Mouse (Mus musculus) retina, postnatal 1 day (tissue): ENCODE measurements around the gene Nfib.

Experiments used
- DNase-seq: peaks from one replicate; pipeline ENCODE4 v3.0.0-alpha.2; 2012

The Nfib gene

GRCm38 (mm10) chr4:82704841-82705794 is at the start of gene Nfib:
Nfib (minus strand) TSS chr4:82705750.
- peak; percentile 95 for DNase-seq

DNA sequence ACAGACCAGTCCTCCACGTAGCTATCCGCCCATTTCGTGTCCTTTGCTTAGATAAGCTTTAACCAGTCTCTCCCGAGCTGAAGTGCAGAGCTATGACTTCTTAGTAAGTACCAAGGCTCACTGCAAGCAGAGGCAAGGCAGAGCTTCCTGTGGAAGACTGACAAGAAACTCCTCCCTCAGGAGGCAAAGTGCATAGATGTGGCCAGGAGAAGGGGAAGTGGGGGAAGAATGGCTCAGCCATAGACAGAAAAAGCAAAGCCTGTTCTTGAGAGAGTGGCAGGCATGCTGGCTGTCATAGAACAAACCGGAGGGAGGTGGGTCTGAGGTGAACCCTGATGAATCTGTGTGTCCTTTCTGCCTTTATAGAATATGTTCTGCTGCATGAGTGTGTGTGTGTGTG is 30.2 kb upstream of the Nfib start:
- DNase-seq: no peak

- no peak for DNase-seq
Measured at GRCm38 (mm10) chr4:82734765-82735481, 29.4 kb upstream of the Nfib start.

DNA sequence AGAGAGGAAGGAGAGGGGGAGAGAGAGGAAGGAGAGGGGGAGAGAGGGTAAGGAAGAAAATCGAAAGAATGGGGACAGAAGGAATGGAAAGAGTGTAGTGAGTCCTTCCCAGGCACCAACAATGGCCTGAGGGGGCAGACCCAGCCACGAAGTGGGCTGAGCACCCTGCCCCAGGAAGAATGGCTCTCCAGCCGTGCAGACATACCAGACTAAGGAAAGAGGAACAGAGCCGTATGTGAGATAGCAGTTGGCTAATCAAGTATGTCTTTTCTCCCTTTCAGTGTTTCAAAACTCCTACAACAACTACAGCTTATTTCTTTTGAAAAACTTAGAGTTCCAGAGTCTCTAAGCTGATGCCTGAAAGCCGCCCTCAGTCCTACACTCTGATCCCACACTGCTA is 28.8 kb upstream of the Nfib start:
- no peak for DNase-seq

GRCm38 (mm10) chr4:82733636-82734035 is 28.1 kb upstream of the Nfib start:
- no peak for DNase-seq

DNA sequence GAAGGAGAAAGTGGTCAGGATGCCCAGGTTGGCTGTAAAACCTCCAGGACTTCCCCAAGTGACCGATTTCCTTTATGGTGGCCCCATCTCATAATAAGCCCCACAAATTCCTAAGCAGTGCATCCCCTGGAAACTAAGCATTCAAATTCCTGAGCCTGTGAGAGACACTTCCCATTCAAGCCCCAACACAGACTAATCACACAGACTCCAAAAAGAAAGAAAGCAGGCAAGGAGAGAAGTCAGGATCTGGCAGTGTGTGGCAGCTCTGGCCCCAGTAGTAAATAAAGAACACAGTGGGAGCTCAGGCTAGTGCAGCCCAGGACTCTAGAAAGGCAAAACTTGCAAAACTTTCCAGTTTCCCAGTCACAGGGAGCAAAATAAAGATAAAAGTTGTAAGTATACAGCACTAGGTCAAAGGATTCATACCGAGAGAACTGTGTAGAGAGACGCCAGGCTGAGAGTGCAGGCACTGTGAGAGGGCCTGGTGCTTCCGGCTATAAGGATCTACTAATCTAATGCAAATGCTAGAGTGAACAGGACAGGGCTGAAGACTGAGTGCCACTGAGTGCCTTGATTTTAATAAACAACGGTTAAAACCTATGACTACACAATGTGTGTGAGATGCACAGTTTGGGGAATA is 24.8 kb upstream of the Nfib start:
- DNase-seq: no peak

GRCm38 (mm10) chr4:82724058-82724457 is 18.5 kb upstream of the Nfib start:
- DNase-seq: no peak

- DNase-seq: peak; percentile 28
Measured at GRCm38 (mm10) chr4:82723048-82723447, 17.5 kb upstream of the Nfib start.

GRCm38 (mm10) chr4:82715833-82716232 is 10.3 kb upstream of the Nfib start:
- DNase-seq: no peak

- no peak for DNase-seq
Measured at GRCm38 (mm10) chr4:82711611-82712295, 6.2 kb upstream of the Nfib start.

DNA sequence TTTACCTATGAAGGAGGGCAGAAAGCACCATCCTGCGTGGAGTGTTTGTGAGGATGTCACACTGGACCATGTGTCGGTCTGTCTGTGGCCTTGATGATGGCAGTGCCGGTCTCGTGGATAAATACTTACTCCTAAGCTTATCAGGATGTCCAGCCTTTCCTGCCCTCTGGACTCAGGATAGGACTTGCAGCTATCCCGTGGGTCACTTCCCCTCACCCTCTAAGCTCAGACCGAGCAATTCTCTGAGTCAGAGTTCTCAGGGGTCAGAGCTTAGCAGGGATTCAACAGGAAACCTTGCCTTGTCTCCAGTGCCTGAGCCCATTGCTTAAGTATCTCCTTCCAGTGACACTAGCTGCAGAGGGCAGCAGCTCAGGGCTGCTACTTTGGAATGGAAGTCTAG is 4.1 kb upstream of the Nfib start:
- no peak for DNase-seq

- DNase-seq: no peak
Measured at GRCm38 (mm10) chr4:82706012-82706411, 462 bp upstream of the Nfib start.

DNA sequence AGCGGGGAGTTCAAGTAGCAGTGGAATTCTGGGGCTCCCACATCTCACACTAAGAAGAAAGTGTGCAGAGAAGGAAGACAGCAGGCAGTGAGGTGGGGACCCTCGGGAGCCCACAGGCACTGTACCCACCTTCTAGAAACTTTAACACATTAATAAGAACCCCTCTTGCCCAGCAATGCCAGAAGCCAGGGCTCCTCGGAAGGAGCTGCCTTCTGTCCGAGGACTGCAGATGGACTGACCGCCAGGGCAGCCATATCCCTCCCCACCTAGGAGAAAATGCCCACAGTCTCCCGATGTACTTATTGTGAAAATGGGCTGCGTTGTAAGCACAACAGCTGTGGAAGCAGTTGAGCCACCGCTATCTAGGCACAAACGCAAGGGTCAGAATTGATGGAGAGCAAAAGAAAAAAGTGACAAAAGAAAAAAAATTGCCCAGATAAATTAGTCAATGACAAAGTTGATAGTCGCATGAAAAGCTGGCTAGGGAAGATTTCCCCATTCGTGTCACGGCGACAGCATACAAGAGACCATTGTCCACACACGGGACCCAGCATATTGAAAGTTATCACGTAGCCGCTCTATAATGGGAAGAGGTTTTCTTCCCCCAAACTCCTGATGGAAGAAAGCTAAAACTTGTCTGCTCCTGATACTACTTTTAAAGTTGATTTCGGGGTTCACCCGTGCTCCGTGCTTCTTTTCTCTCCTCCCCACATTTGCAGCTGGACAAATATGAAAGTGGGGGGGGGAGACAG is 1.3 kb downstream of the Nfib start:
- no peak for DNase-seq

- no peak for DNase-seq
Measured at GRCm38 (mm10) chr4:82702808-82703207, 2.7 kb downstream of the Nfib start.

- no peak for DNase-seq
Measured at GRCm38 (mm10) chr4:82699504-82699903, 6.0 kb downstream of the Nfib start.

DNA sequence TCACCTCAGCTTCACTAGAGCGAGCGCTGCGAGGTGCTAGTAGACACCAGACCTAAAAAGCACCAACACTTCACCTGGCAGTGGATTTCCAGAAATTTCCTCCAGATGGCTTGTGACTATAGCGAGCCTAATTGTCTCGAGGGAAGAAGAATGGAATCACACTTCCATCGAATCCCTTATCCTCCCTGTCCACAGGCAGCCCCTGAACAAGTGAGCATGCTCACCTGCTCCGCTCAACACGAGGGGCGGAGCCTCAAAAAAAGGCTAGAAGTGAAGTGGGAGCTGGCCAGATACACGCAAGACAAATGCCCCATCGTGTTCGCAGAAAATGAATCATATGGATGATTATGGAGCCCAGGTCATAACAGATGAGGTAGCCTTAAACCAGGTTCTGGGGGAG is 6.9 kb downstream of the Nfib start:
- DNase-seq: no peak

DNA sequence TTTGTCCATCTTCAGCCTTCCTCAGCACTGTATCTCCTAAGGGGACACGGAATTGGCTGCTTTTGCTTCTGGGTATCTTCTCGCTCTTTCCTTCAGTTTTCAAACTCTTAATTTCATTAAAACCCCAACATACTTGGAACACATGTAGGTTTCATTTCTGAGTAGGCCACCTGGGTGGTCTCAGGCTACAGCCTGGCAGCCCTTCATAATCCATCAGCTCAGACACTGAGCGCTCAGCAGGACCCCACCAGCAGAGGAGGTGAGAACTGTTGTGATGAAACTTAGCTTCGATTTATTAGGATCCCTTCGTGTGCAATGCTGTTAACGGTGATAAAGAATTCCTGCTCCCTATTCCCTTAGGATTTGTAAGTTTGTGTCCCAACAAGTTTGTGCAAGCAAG is 8.4 kb downstream of the Nfib start:
- peak; percentile 63 for DNase-seq

DNA sequence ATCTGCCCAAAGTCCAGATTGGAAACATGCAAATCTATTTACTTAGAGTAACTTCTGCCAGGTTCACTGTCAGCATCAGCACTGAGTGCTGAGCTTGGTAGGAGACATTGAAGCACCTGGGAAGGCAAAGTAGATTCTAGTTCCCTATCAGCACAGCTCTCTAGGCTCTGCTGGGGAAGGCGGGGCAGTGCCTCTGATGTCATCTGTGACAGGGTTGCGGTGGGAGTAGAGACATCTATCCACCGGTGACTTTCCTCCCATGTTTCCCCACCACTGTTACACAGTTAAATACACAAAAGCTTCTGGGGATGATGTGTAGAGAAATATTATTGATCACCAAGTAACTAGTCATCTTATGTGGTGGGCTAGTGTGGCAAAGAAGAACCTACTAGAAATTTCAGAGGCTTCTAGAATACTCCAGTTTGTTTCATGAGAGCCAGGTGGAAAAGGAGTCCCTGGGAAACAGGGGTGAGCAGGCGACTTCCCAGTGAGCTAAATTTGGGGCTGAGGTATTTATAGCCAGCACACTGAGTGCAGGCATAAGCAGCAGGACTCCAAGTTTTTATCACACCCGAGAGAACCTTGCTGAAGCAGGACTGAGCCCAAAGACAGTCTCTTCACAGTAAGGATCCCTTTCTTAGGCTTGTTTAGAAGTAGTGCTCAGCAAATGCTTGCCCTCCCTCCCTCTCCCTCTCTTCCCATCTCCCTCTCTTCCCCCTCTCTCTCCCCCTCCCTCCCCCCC is 9.6 kb downstream of the Nfib start:
- no peak for DNase-seq

DNA sequence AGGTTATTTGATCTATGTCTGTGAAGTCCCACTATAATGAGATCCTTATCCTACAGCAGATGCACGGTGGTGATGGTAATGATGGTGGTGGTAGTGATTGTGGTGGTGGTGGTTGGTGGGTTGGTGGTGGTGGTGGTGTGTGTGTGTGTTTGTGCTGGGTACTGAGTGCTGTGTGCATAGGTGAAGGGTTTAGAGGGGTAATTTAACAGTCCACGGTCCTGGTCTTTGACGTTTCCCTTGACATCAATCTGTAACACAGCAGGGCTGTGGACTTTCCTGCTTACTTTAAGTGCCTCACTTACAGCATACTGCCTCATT is 13.6 kb downstream of the Nfib start:
- no peak for DNase-seq

GRCm38 (mm10) chr4:82691126-82692008 is 14.2 kb downstream of the Nfib start:
- DNase-seq: peak; percentile 63

DNA sequence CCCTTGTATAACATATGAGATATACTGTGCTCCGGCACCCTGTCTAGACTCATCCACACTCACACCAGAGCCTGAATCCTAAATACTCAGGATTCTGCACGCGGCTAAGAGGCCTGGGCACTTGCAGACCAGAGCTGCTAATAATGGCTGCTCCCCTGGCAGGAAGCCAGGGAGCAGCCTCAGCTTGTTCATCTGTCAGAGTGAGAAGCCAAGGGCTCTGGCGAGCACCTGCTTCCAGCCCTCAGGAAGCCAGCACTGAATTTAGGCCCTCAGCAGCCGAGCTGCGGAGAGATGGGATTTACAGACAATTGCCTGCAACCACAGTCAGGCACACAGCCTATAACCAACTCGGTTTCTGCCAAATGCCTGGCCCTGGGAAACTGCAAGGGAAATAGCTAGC is 15.3 kb downstream of the Nfib start:
- DNase-seq: peak; percentile 88
